Mouse (Mus musculus): ENCODE results near the gene Eri3. TPM values are rescaled to one million over a fixed set of nuclear protein-coding genes. Genes with fewer than 3 reads are reported as not detected.

Eri3 gene
- polyA plus RNA-seq, 1 experiment from 2014 or later, result 267 TPM

DNA sequence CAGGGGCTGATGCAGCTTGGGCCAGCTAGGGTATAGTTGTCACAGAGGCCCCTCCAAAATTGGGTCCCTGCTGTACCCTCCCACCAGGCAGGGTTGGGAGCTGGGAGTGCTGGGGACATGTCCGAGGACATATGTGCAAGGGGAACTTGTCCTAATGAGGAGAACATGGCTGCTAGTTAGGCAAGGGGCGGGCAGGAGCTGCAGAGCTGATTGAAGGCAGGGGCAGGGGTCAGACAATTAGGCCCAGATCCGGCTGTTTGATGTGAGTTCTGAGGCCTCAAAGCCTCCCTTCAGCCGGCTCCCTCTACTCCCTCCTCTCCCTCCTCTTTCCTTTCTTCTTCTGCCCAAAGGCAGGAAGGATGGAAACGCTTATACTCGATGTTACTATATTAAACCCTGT, 106.8 kb downstream of the Eri3 start:
- Histone ChIP-seq H3K4me1 (replicated peaks; ENCODE audit: control insufficient read depth, insufficient read depth, low read length) (peaks cover 38% of the 10 kb centered on the region), H3K4me3 (replicated peaks; ENCODE audit: low read length) (no peak overlapping the region), H3K36me3 (replicated peaks; ENCODE audit: control insufficient read depth, insufficient read depth) (no peaks in the 10 kb centered on the region; the same call in 1 of the 2 replicates), H3K27me3 (ENCODE audit: control insufficient read depth, insufficient read depth, low read length) (no peaks in the 10 kb centered on the region), H3K27ac (0 out of 2 replicates have a peak overlapping the region, but pooled peaks have one; percentile 1), H3K9ac (no peak overlapping the region), H3K9me3 (ENCODE audit: control insufficient read depth, low read length) (no peaks in the 10 kb centered on the region), H3K4me2 (replicated peaks) (no peak overlapping the region)
- ATAC-seq (ENCODE audit: low FRiP score) (no peak), DNase-seq (ENCODE audit: low spot score) (no peak)
- 30% methylated on average over 6 of the region's 6 CpGs for WGBS

DNA sequence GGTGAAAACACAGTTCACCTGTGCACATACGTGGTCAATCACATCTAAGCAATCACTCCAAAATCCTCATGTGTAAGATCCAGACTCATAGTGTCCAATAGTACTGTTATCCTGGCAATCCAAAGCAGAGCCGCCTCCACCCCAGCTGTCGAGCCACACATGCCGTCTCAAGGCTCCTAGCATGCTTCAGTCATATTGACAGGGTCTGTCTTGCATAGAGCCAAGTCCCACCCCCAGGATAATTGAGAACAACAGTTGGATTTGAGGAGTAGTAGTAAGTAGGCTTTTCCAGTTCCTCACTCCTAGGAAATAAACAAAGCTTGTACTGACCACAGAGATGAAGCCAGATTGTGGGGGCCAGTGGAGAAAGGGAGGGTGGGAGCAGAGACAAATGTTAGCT, 107.5 kb downstream of the Eri3 start:
- no peaks in the 10 kb centered on the region for H3K9me3 ChIP-seq (ENCODE audit: control insufficient read depth, low read length)
- H3K9ac ChIP-seq, result no peak overlapping the region
- H3K4me2 ChIP-seq (replicated peaks), result no peak overlapping the region
- H3K27ac ChIP-seq, result 0 out of 2 replicates have a peak overlapping the region, but pooled peaks have one; percentile 1
- DNase-seq (ENCODE audit: low spot score) (no peak), ATAC-seq (ENCODE audit: low FRiP score) (no peak)
- no peaks in the 10 kb centered on the region; the same call in 1 of the 2 replicates for H3K36me3 ChIP-seq (replicated peaks; ENCODE audit: control insufficient read depth, insufficient read depth)
- H3K4me3 ChIP-seq (replicated peaks; ENCODE audit: low read length), result no peak overlapping the region
- H3K4me1 ChIP-seq (replicated peaks; ENCODE audit: control insufficient read depth, insufficient read depth, low read length), result peaks cover 35% of the 10 kb centered on the region
- no peaks in the 10 kb centered on the region for H3K27me3 ChIP-seq (ENCODE audit: control insufficient read depth, insufficient read depth, low read length)
- 54% methylated on average over 4 of the region's 4 CpGs for WGBS

DNA sequence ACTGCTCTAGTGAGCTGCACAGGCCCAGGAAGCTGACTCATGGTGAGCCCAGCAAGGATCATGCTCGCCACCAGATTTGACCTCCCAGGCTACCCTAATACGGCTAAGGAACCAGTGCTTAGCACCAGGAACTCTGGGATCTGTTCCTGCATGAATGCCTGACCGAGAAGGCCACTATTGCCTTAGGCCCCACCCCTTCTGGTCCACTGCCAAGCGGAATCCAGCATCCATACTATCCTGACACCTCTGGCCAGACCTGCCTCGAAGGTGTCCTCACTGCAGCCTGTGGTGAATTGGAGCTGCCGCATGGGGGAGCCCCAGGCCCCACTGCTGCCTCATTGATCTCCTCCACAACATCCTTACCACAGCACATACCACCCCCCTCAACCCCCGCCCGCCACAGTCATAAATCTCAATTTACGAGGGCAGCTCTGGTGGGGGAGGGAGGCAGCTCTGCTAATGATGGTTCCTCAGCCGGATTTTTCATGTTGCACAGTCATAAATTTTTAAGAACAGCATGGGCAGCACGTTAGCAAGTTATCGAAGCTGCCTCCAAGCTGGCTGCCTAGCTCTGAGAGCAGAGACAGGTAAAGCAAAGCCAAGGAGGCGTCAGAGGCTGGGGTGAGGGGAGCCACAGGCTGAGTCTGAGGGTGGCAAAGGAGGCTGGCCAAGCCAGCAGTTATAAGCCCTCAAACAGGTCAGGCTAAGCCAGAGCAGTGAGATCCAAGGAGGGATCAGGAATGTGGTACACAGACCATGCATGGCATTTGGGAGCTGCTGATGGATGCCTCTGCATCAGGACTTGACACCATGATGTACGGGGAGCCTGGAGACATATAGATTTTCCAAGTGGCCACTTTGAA, 108.6 kb downstream of the Eri3 start:
- ATAC-seq (ENCODE audit: low FRiP score), result peak; percentile 25; the same call in 1 of the 2 replicates
- Histone ChIP-seq H3K9me3 (ENCODE audit: control insufficient read depth, low read length) (no peaks in the 10 kb centered on the region), H3K4me1 (replicated peaks; ENCODE audit: control insufficient read depth, insufficient read depth, low read length) (peaks cover 30% of the 10 kb centered on the region), H3K27me3 (ENCODE audit: control insufficient read depth, insufficient read depth, low read length) (no peaks in the 10 kb centered on the region), H3K4me2 (replicated peaks) (no peak overlapping the region), H3K4me3 (replicated peaks; ENCODE audit: low read length) (no peak overlapping the region), H3K36me3 (replicated peaks; ENCODE audit: control insufficient read depth, insufficient read depth) (no peaks in the 10 kb centered on the region; the same call in 1 of the 2 replicates), H3K9ac (no peak overlapping the region), H3K27ac (peak overlapping the region; percentile 64; the same call in 1 of the 2 replicates)
- WGBS, result 49% methylated on average over 14 of the region's 14 CpGs
- DNase-seq (ENCODE audit: low spot score), result no peak

DNA sequence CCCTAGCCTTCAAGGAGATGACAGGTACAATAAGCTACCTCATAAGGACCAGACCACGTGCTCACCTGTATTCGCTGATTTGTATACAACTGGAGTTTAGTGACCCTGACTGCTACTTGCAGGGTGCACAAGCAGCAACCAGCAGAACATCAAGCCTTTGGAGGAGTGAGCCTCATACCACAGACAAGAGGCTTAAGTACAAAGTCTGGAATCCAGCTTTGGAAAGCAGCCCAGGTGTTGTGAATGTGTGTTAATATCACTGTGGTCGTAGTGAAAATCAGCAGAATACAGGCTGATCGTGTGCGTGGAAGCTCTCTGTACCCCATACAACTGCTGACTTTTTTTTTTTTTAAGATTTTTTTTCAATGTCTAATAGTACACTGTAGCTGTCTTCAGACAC, 109.8 kb downstream of the Eri3 start:
- Histone ChIP-seq H3K27ac (no peak overlapping the region), H3K9ac (no peak overlapping the region), H3K4me2 (replicated peaks) (no peak overlapping the region), H3K9me3 (ENCODE audit: control insufficient read depth, low read length) (no peaks in the 10 kb centered on the region), H3K4me1 (replicated peaks; ENCODE audit: control insufficient read depth, insufficient read depth, low read length) (peaks cover 24% of the 10 kb centered on the region), H3K27me3 (ENCODE audit: control insufficient read depth, insufficient read depth, low read length) (no peaks in the 10 kb centered on the region), H3K36me3 (replicated peaks; ENCODE audit: control insufficient read depth, insufficient read depth) (no peaks in the 10 kb centered on the region; the same call in 1 of the 2 replicates), H3K4me3 (replicated peaks; ENCODE audit: low read length) (no peak overlapping the region)
- WGBS, result 95% methylated on average over 5 of the region's 5 CpGs
- ATAC-seq (ENCODE audit: low FRiP score), result no peak
- DNase-seq (ENCODE audit: low spot score), result no peak

DNA sequence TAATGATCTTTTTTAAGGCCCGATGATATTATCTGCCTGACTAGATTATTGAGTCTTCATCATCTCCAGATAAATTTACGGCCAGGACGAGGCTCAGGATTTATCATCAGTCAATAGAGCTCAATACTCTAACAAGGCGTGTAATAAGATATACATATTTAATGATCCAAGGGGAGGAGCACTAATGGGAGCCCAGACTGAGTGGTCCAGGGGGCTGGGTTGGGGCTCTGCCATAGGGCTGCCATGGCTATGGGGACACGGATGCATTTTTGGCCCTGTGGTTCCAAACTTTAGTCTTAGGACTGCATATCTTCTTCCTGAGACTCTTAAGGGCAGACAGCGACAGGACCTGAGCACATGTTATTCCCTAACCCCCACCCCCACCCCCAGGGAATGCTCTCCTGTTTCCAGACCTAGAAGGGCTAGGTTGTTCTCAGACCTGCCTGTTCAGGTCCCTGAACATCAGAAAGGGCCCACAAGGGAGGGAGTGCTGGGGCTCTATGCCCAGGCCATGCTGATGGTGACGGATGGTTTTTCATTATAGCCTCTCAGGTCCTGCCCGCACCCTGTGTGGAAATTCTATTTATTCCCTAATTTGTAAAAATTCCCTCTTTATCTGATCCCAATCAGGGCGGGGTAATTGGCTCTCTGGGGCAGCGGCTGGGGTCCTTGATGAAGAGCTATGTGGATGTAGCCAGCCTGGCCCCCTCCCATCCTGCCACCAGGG, 114.4 kb downstream of the Eri3 start:
- H3K4me1 ChIP-seq (replicated peaks; ENCODE audit: control insufficient read depth, insufficient read depth, low read length), result peaks cover 12% of the 10 kb centered on the region
- H3K36me3 ChIP-seq (replicated peaks; ENCODE audit: control insufficient read depth, insufficient read depth), result no peaks in the 10 kb centered on the region
- no peaks in the 10 kb centered on the region for H3K27me3 ChIP-seq (ENCODE audit: control insufficient read depth, insufficient read depth, low read length)
- H3K9ac ChIP-seq, result no peak overlapping the region
- H3K27ac ChIP-seq, result peak overlapping the region; percentile 34; the same call in 1 of the 2 replicates
- no peaks in the 10 kb centered on the region for H3K9me3 ChIP-seq (ENCODE audit: control insufficient read depth, low read length)
- H3K4me3 ChIP-seq (replicated peaks; ENCODE audit: low read length), result no peak overlapping the region
- ATAC-seq (ENCODE audit: low FRiP score), result peak; percentile 55; the same call in 1 of the 2 replicates
- DNase-seq (ENCODE audit: low spot score), result no peak
- H3K4me2 ChIP-seq (replicated peaks), result no peak overlapping the region
- WGBS, result 58% methylated on average over 10 of the region's 10 CpGs

DNA sequence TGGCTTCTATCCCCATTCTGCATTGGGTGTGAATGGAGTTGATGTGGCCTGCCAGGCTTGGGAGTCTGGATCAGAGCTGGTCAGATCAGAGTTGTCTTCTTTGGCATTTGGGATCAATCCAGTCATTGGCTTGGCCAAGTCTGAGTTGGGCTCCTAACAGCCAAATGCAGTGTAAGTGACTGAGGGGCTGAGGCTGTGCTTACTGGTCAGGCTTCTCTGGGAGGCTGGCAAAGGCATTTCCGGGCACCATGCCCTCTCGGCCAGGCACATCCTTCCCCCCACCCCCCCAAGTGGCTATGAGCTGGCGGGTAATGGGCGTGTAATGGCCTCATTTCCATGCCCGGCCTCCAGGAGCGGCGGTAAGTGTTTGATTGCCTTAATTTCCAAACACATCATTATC, 115.4 kb downstream of the Eri3 start:
- ATAC-seq (ENCODE audit: low FRiP score), result peak; percentile 56
- H3K4me2 ChIP-seq (replicated peaks), result no peak overlapping the region
- no peak for DNase-seq (ENCODE audit: low spot score)
- H3K4me3 ChIP-seq (replicated peaks; ENCODE audit: low read length), result no peak overlapping the region
- H3K9ac ChIP-seq, result no peak overlapping the region
- H3K36me3 ChIP-seq (replicated peaks; ENCODE audit: control insufficient read depth, insufficient read depth), result no peaks in the 10 kb centered on the region
- H3K27me3 ChIP-seq (ENCODE audit: control insufficient read depth, insufficient read depth, low read length), result no peaks in the 10 kb centered on the region
- no peaks in the 10 kb centered on the region for H3K9me3 ChIP-seq (ENCODE audit: control insufficient read depth, low read length)
- H3K4me1 ChIP-seq (replicated peaks; ENCODE audit: control insufficient read depth, insufficient read depth, low read length), result peaks cover 12% of the 10 kb centered on the region
- H3K27ac ChIP-seq, result peak overlapping the region; percentile 34
- 63% methylated on average over 7 of the region's 7 CpGs for WGBS

DNA sequence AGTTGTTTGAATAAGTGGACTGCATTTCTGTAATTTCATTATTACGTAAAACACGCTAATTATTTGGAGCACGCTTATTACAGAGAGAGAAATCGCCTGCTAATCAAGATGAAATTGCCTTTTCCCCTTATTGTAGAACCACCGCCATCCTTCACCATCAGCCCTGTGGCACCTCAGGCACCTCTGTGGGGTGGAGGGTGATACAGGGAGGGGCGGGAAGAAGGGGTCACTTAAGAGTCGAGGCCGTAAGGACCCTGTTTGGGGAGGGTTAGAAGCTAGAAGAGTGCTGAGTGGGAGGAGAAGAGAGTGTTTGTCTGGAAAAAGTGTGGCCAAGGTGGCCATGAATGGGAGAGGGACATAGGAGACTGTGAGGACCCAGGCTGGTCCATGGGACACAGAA, 115.9 kb downstream of the Eri3 start:
- H3K27ac ChIP-seq, result no peak overlapping the region
- DNase-seq (ENCODE audit: low spot score) (no peak), ATAC-seq (ENCODE audit: low FRiP score) (no peak)
- H3K4me2 ChIP-seq (replicated peaks), result no peak overlapping the region
- H3K36me3 ChIP-seq (replicated peaks; ENCODE audit: control insufficient read depth, insufficient read depth), result no peaks in the 10 kb centered on the region
- no peaks in the 10 kb centered on the region for H3K9me3 ChIP-seq (ENCODE audit: control insufficient read depth, low read length)
- H3K27me3 ChIP-seq (ENCODE audit: control insufficient read depth, insufficient read depth, low read length), result no peaks in the 10 kb centered on the region
- WGBS, result 56% methylated on average over 8 of the region's 8 CpGs
- peaks cover 12% of the 10 kb centered on the region for H3K4me1 ChIP-seq (replicated peaks; ENCODE audit: control insufficient read depth, insufficient read depth, low read length)
- H3K4me3 ChIP-seq (replicated peaks; ENCODE audit: low read length), result no peak overlapping the region
- H3K9ac ChIP-seq, result no peak overlapping the region

DNA sequence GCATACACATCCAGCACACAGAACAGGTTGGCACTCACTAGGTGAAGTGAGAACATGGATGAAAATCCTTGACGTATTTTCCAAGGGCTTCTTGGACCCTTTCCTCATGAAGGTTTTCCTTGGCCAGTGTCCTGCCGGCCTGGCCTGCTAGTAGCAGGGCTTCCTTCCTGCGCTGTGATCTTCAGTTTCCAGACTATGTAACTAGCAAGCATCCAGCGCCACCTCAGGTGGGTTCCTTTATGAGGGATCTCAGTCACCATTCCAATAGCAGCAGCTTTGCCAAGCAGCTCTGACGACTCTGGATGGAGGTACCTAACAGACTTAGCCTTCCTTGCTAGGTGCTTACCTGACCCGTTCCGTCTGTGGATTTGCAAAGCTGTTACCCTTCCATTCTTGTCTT, 119.7 kb downstream of the Eri3 start:
- no peak overlapping the region for H3K9ac ChIP-seq
- no peak overlapping the region for H3K4me2 ChIP-seq (replicated peaks)
- ATAC-seq (ENCODE audit: low FRiP score) (no peak), DNase-seq (ENCODE audit: low spot score) (no peak)
- no peaks in the 10 kb centered on the region for H3K9me3 ChIP-seq (ENCODE audit: control insufficient read depth, low read length)
- no peak overlapping the region for H3K27ac ChIP-seq
- H3K4me3 ChIP-seq (replicated peaks; ENCODE audit: low read length), result no peak overlapping the region
- H3K27me3 ChIP-seq (ENCODE audit: control insufficient read depth, insufficient read depth, low read length), result no peaks in the 10 kb centered on the region
- peaks cover 19% of the 10 kb centered on the region for H3K36me3 ChIP-seq (replicated peaks; ENCODE audit: control insufficient read depth, insufficient read depth)
- WGBS, result 81% methylated on average over 7 of the region's 7 CpGs
- H3K4me1 ChIP-seq (replicated peaks; ENCODE audit: control insufficient read depth, insufficient read depth, low read length), result peaks cover 8% of the 10 kb centered on the region

DNA sequence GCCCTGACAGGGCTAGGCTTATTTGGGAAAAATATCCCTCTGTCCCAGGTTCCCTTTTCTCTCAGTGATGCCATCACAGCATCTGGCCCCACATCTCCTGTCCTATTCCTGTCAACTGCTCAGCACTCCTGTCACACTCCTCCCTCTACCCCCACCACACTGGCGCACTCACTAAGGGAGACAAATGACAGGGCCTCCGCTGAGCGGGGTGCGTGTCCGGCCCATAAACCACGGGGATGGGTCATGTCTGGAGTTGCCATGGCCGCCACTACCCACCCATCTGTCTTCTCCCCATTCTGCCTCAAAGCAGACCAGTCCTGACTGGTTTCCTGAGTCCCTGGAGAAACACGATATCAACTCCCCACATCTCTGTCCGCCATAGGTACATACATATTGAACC, 121.9 kb downstream of the Eri3 start:
- DNase-seq (ENCODE audit: low spot score) (no peak), ATAC-seq (ENCODE audit: low FRiP score) (no peak)
- Histone ChIP-seq H3K4me1 (replicated peaks; ENCODE audit: control insufficient read depth, insufficient read depth, low read length) (no peaks in the 10 kb centered on the region), H3K27ac (no peak overlapping the region), H3K9me3 (ENCODE audit: control insufficient read depth, low read length) (no peaks in the 10 kb centered on the region), H3K36me3 (replicated peaks; ENCODE audit: control insufficient read depth, insufficient read depth) (peaks cover 40% of the 10 kb centered on the region), H3K9ac (no peak overlapping the region), H3K4me3 (replicated peaks; ENCODE audit: low read length) (no peak overlapping the region), H3K27me3 (ENCODE audit: control insufficient read depth, insufficient read depth, low read length) (no peaks in the 10 kb centered on the region), H3K4me2 (replicated peaks) (no peak overlapping the region)
- 56% methylated on average over 9 of the region's 9 CpGs for WGBS
